Mouse (Mus musculus) kidney, postnatal 10 days (tissue): ENCODE measurements at regions not wholly inside any gene's neighbourhood (a gene's known extent, or its start where the extent isn't known, plus 50 kb on each side); places are given as distances from the start of the nearest gene placed in this dataset.

Experiments used
- DNase-seq: peaks from one replicate; pipeline ENCODE4 v3.0.0; 2021; ENCODE audit warnings: mixed read lengths

DNA sequence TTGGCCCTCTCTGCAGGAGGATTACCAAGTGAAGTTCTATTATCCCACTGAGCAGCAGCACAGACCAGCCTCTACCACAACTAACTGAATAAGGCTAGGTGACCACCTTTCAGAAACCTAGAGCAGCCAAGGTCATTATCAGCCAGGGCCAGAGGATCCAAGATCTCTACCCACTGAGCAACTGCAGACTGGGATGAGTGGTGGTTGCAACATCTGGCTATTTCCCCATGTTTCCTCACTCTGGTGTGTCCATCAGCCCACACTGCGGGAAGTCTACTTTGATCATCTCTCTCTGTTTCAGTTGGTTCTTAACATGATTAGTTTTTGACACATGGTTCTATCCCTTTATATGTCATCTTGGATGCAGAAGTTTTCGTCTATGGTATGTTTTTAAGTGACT lies 157.2 kb downstream of the Cog6 start:
- no peak for DNase-seq

GRCm38 (mm10) chr3:52859266-52859825 lies 157.7 kb downstream of the Cog6 start:
- no peak for DNase-seq

GRCm38 (mm10) chr3:52858259-52858658 lies 158.8 kb downstream of the Cog6 start:
- DNase-seq, result no peak

DNA sequence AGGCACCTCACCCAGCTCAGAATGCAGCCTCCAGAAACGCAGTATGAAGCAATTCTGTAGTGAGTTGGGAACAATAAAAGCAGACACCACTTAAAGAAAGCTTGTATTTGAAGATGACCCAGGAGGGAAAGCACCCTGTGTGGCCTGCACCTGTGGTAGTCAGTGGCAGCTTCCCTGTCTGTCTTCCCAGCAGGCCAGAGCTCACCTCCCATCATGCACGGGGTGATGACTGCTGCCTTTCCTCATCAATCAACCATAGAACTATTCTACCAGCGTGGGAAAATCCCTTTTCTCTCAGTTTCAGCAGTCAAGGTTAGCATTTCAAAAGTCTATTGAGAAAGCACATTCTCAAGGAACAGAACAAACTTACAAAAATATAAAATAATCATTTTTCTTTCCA lies 160.0 kb downstream of the Cog6 start:
- no peak for DNase-seq

DNA sequence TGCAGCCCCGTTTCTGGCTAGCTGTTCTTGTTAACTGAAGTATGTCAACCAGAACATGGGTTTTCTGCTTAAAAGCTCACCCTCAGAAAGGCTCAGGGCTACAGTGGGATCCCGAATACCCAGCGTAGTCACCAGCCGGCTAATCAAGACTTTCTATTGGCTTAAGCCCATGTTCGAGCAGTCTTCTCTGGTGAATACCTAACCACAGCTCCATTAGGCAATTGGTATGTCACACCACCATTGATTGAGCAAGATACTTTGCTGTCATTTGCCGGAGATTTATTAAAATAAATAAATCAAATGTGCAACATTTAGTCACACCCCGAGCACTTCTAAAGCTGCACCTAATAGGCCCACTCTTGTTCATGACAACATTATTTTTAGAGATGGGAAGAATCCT lies 162.5 kb downstream of the Cog6 start:
- DNase-seq, result no peak

DNA sequence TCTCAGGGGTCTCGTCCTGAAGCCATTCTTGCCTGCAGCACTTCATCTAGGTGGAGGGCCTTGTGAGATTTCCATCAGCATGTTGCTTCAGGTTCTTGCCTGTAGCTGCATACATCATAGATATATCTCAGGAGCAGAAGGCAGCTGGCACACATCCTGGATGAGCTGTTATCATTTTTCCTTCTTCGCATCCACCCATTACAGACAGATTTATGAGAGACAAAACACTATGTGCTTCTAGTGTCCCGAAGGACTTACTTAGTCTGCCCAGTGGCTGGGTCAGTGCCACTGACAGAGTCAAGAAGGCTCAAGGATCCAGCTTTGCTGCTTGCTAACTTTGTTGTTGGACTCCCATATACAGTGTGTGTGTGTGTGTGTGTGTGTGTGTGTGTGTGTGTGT lies 163.9 kb downstream of the Cog6 start:
- DNase-seq, result no peak

- peak; percentile 16 for DNase-seq
Measured at GRCm38 (mm10) chr3:52845166-52845565, 171.9 kb downstream of the Cog6 start.

DNA sequence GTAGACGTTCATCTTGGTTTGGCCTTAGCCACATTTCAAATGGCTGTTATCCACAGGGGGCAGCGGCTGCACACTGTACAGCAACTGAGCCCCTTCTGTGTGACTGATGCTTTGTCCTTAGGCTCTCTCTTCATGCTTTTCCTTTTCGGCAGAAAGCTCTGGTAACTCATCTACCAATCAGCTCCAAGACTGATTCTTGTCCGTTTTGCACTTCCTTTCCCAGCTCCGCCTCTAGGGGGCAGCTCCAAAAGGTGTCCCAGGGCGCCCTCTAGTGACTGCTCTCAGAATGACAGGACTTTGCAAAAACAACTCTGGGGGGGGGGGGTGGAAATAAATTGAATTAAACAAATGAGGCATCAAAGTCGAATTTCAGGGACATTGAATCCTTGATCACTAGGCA lies 173.0 kb downstream of the Cog6 start:
- DNase-seq, result peak; percentile 94

DNA sequence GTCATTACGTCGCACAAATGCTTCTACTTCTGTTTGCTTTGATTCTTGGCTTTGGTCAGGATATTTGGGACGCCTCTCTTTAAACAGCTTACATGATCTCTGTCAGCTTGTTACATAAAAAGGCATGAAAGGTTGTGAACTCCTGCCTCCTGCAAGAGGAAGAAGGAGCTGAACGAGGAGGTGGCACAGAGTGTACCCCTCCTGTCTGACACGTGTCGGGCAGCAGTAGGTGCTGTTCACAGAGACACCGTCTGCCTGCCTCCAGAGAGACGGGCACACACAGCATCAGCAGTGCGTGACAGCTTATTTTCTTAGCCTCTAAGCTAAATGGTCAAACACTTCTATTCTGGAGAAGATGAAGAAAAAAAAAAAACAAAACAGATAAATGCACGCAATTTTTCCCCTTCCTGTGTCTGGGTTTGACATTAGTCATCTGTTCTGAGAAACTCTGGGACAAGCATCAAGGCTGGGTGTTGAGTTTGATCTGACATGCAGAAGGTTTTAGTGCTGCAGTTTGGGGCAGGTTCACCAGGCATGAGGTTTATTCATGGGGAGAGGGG lies 174.1 kb downstream of the Cog6 start:
- DNase-seq, result no peak

DNA sequence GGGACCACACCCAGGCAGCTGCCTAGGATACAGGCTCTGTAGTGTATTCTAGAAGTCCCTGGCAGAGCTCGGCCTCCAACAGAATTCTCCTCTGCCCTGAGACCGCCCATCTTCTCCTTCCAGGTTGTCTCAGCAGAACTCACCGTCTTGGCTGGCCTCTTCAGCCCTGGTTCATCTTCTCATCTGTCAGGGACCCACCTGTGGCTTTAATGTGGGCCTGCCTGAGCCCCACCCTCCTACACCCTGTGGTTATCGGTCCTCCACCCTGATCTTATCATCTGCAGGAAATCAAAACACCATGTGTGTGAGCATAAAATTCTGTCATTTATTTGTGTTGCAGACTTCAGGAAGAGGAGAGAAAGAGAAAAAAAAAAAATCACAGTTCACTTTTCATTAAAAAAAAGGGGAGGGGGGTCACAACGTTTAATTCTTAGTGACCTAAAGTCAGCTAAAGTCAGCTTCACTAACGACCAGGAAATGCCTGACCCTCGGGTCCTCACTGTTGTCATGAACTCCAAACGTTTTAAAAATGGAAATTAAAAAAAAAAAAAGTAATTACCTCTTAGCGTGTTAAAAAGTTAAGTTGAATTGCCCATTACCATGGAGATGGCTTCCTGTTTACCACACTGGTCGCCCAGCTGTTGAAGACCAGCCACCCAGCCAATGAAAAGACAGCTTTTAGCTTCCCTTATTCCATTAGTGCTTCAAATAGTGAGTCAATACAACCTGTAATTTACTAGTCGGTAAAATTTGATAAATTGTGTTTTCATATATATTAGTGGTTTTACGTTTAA lies 176.7 kb downstream of the Cog6 start:
- peak; percentile 51 for DNase-seq

GRCm38 (mm10) chr3:52838020-52838419 lies 179.0 kb downstream of the Cog6 start:
- DNase-seq, result no peak

DNA sequence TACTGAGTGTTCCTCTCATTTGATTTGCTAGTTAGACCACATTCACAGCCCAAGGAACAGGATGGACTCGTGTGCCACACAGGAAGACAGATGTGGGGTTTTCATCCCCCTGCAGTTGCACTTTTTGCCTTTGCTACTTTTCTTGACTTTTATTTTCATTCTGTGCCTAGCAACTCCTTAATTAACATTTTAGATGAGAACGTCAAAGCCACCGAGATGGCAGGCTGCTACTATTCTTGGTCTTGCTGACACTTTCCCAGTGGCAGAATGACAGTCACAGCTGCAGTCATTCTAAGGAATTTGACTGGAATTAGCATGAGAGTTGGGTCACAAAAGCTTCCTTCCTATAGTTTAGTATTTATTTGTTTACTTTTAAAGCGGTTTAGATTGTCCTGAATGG lies 179.5 kb downstream of the Cog6 start:
- no peak for DNase-seq

DNA sequence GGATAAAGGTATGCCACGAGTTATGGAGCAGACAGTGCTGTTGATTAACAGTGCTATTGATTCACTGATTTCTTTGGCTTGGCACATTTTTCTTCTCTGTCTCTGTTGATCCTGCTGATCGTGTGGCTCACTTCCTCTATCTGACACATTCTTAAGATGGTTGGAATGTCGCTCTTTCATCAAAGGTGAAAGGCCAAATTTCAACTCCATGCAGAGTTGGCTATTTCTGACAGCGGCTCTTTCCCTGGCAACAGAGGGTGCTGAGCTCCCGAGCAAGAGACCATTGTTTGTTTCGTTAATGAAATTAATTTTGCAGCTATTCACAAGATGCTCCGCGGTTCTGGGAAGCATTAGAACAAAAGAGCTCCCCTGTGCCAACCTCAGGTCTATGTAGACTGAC lies 180.3 kb downstream of the Cog6 start:
- DNase-seq, result no peak

- no peak for DNase-seq
Measured at GRCm38 (mm10) chr3:52832421-52832820, 184.6 kb downstream of the Cog6 start.

DNA sequence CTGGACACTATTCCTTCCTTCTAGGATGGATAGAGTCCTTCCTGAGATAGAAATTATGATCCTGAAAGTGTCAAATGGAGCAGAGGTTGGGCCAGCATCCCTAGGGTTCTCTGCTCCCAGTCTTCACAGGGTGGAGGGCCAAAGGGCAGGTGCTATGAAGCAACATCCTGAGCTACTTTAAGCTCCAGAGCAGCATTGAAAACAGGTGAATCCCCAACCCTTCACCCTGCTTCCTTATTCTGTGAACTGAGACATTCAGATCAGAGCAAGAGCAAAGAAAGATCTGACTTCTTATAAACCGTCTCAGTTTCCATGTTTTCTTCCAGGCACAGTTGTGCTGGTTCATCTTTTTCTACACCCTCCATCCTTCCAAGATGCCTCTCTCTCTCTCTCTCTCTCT lies 185.1 kb downstream of the Cog6 start:
- no peak for DNase-seq

GRCm38 (mm10) chr3:52830101-52830500 lies 186.9 kb downstream of the Cog6 start:
- no peak for DNase-seq

- no peak for DNase-seq
Measured at GRCm38 (mm10) chr3:52829069-52829468, 188.0 kb downstream of the Cog6 start.

DNA sequence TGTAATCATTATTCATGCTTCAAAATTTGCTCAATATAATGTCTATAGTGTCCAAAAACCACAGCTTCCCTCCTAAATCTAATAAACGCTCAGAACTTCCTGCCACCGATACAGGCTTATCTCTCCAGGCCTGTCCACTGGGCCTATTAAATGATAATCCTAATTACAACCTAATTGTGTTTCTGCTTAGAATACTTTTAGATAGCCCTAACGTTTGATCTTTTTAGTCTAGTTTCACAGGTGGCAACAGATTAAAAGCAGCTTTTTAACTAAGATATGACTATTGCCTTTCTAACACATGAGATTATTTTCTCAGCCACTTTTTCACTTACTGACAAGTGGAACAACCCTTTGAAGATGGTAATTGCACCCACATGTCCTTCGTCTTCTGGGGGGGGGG lies 188.6 kb downstream of the Cog6 start:
- no peak for DNase-seq

GRCm38 (mm10) chr3:52822848-52823247 lies 194.2 kb downstream of the Cog6 start:
- DNase-seq, result no peak

DNA sequence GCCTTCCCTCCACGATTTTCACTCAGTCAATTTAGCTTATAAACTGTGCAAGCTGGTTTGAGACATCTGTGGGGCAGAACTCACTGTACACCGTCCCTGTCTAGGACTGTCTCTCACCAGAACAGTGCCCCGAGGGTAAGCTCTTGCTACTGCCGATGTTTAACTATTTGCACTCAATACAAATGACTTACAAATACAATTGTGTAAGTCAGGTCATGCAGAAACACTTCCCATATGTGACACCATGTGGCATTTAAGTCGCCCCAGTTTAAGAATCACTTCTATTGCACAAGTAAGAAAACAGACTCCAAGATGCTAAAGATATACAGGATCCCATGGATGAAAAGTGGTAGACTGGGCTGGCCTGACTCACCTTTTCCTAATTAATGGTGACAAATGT lies 195.6 kb downstream of the Cog6 start:
- DNase-seq, result no peak

DNA sequence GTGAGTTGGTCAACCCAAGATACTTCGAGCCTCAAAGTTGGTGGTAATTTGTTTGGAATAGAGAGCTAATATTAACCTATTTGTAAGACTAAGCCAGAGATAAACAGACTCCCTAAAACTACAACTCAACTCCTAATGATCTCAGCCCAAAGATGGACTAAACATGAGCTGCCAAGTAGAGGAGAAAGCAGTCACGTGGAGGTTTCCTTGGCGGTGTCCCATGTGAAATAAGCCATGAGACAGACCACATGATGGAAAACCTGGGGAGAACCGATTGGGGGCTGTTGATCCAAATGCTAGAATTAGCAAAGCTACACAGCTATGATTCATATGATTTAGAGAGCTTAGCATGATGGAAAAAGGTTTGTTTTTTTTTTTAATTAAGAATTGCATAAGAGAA lies 198.6 kb downstream of the Cog6 start:
- no peak for DNase-seq

GRCm38 (mm10) chr3:52817416-52817815 lies 199.6 kb downstream of the Cog6 start:
- DNase-seq, result no peak

GRCm38 (mm10) chr3:52815497-52815896 lies 201.5 kb downstream of the Cog6 start:
- DNase-seq, result no peak

DNA sequence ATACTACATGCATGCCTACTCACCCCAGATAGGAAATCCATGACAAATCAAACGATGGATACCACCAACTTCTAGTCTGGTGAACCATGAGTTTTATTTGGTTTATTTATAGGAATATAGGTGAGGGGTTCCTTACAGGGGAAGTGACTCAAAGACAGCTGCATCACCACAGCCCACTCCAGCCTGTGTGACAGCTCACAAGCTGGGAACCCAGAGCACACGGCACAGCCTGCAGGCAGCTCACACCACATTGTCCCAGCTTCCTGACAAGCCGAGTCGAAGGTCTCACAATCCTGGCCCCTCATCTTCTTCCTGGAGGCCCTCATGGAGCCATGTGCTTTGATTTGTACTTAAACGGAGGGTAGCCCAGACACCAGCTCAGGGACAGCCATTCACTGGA lies 214.7 kb downstream of the Cog6 start:
- DNase-seq, result no peak

DNA sequence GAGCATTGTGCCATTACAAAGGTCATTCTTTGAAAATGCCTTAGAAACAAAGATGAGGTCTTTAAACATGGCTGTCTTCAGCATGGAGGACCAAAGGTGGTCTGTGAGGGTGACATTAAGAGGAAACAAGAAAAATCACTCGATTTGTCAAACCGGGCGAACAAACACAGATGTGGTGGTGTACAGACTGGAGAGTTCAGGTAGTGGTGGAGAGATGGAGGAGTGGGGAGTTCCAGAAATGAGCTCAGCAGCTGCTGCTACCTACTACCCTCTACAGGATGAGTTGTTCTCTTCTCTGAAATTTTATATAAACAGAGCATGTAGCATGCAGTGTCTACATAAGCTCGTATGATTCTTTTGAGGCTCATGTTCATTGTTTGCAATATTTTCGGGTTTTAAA lies 215.6 kb downstream of the Cog6 start:
- no peak for DNase-seq
